Mouse (Mus musculus): Measurements from ENCODE around the gene Gm11555.

DNA sequence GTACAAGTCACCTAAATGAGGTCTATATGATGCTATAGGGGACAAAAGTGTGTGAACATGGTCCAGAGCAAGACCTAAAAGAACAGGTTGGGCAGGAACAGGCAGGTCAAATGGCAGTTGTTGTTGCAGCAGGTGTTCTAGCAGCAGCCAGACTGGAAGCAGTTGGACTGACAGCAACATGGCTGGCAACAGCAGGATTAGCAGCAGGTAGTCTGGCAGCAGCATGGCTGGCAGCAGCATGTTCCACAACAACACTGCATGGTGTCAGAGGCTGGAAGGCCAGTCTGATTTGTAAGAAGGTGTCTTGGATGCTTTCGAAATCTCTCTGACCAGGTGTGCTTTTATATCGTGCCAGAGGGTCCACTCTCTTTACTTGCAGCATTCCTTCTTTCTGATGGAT is 33.4 kb upstream of the Gm11555 start:
- TF ChIP-seq POLR2A (IDR thresholded peaks at IDR 0.05; ENCODE audit: borderline replicate concordance, extremely low read depth, low read depth, low read length) (no peak), CTCF (IDR thresholded peaks at IDR 0.05; ENCODE audit: insufficient read depth, low read length) (no peak)
